Mouse (Mus musculus) cerebellum, adult 11-12 months (tissue): ENCODE results near the gene Cbln1.

Experiments
- DNase-seq: peaks from one replicate; pipeline ENCODE4 v3.0.0; 2022

Gene Cbln1

GRCm38 (mm10) chr8:87468958-87469815 is 3.2 kb downstream of the Cbln1 start:
- DNase-seq = peak; percentile 70

- DNase-seq = peak; percentile 49
Observed at GRCm38 (mm10) chr8:87468416-87468957, 3.9 kb downstream of the Cbln1 start.

- DNase-seq = peak; percentile 51
Observed at GRCm38 (mm10) chr8:87467906-87468305, 4.5 kb downstream of the Cbln1 start.

GRCm38 (mm10) chr8:87466936-87467602 is 5.3 kb downstream of the Cbln1 start:
- peak; percentile 67 for DNase-seq

- peak; percentile 47 for DNase-seq
Observed at GRCm38 (mm10) chr8:87466335-87466734, 6.1 kb downstream of the Cbln1 start.

GRCm38 (mm10) chr8:87464446-87464845 is 8.0 kb downstream of the Cbln1 start:
- DNase-seq = no peak

GRCm38 (mm10) chr8:87461801-87462200 is 10.6 kb downstream of the Cbln1 start:
- no peak for DNase-seq

- DNase-seq = no peak
Observed at GRCm38 (mm10) chr8:87456949-87457348, 15.5 kb downstream of the Cbln1 start.

GRCm38 (mm10) chr8:87452815-87453214 is 19.6 kb downstream of the Cbln1 start:
- DNase-seq = no peak

GRCm38 (mm10) chr8:87451737-87452136 is 20.7 kb downstream of the Cbln1 start:
- DNase-seq = no peak

GRCm38 (mm10) chr8:87434592-87434991 is 37.8 kb downstream of the Cbln1 start:
- no peak for DNase-seq

- DNase-seq = no peak
Observed at GRCm38 (mm10) chr8:87427188-87427587, 45.2 kb downstream of the Cbln1 start.

GRCm38 (mm10) chr8:87424706-87425105 is 47.7 kb downstream of the Cbln1 start:
- DNase-seq = no peak

GRCm38 (mm10) chr8:87421697-87422096 is 50.7 kb downstream of the Cbln1 start:
- no peak for DNase-seq
